Mouse (Mus musculus) cerebellum, postnatal 36 days (tissue): ENCODE measurements around the gene Emx1.
A peak's percentile ranks its signal among the peaks of the same experiment; 100 is the strongest.

Source experiments
- DNase-seq, 2 experiments: peaks; one replicate each; pipeline ENCODE4 v3.0.0; 2021 to 2022; ENCODE audit warnings: mixed read lengths in 2 of 2

Emx1 gene

GRCm38 (mm10) chr6:85189911-85190591, 2.8 kb downstream of the Emx1 start:
- DNase-seq: peak in 1 of 2 experiments; percentile 28

DNA sequence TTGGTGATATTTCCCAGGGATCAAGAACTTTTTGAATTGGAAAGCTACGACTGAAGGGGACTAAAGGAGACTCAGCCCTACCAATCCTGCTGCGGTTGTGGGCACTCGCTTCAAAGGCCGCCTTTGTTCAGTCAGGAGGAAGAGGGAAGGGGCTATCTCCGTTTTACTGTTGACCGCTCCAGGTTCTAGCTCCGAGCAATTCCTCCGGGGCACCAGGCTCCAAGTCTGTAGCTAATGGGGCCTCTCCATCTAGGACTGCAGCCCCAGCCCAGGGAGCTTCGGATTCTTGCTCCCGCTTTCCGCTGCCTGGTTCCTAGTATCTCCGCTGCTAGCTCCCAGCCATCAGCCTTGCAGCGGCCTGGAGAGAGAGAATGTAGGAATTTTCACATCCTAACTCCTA, 3.4 kb downstream of the Emx1 start:
- no peak for DNase-seq

DNA sequence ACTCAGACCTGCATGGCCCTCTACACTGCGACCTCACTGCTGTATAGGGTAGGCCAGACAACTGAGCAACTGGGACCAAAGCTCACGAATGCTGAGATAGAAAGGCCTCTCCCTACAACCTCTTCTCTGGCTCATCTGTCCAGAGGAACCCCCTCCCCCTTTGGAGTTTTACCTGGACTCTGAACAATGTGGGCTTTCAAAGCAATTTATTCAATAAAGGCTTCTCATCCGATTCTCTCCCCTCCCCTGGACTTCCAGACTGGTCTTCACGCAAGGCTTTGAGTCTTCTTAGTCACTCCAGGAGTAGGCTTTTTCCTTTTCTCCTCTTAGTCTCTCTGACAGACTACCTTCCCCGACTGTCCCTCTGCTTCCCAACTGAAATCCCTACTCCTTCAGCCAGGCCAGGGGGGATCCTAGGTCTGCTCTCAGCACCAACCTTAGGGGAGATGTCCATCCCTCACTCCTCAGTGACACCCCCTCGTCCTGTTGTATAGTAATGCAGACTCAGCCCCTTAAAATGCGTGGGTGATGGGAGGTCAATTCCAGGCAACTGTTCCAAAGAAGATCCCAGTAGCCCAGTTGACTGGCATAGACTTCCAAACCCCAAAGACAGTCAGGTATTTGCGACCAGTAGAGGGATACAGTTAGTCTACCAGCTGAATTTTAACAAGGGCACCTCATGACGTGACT, 4.7 kb downstream of the Emx1 start:
- DNase-seq: no peak

- DNase-seq: no peak
Observed at GRCm38 (mm10) chr6:85193381-85194318, 6.4 kb downstream of the Emx1 start.

GRCm38 (mm10) chr6:85197951-85198350, 10.7 kb downstream of the Emx1 start:
- DNase-seq: no peak

DNA sequence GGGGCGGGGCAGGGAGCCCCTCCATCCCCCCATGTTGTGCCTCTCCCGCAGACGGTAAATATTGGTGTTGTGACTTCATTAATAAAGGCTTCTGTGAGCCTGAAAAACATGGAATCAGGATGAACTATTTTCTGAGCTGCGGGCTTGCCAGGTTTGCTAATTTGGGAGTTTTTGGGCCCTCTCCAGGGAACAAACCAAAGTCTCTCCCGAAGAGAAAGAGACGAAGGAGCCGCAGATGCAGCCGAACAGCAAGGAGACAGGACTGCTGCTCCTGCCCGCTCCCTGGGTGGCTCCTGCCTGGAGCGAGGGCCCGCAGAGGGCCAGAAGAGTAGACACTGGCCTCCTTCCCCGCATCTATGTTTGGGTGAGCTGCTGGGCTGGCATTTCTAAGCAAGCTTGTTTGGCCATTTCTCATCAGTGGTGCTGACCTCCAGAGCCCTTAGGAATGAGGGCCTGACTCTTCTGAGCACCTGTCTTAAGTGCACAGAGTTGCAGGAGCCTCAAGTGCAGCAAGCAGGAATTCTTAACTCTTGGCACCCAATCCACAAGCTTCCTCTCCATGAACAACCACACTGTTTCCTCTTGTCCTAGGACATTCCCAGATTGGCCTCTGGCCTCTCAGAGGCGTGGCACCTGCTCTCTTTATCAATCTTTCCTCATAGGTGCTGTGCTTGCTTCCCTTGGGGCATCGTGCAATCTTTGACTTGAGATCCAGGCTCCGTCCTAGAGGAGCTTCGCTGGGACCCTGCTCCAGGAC, 19.1 kb downstream of the Emx1 start:
- no peak for DNase-seq

DNA sequence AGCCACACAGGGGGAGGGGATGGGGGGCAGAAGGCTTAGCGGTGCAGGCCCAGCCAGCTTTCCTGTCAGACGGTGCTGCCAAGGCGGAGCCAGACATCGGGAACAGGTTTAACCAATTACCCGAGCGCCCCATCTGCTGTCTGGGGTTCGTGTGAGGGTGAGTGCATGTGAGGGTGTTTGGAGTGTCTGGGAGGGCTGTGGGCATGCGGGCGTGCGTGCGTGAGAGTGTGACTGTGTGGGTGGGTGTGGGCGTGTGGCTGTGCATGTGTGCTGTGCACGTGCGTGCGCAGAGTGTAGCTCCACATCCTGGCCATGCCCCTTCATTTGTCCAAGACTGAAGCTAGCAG, 19.7 kb downstream of the Emx1 start:
- no peak for DNase-seq

GRCm38 (mm10) chr6:85207345-85207744, 20.1 kb downstream of the Emx1 start:
- DNase-seq: no peak

DNA sequence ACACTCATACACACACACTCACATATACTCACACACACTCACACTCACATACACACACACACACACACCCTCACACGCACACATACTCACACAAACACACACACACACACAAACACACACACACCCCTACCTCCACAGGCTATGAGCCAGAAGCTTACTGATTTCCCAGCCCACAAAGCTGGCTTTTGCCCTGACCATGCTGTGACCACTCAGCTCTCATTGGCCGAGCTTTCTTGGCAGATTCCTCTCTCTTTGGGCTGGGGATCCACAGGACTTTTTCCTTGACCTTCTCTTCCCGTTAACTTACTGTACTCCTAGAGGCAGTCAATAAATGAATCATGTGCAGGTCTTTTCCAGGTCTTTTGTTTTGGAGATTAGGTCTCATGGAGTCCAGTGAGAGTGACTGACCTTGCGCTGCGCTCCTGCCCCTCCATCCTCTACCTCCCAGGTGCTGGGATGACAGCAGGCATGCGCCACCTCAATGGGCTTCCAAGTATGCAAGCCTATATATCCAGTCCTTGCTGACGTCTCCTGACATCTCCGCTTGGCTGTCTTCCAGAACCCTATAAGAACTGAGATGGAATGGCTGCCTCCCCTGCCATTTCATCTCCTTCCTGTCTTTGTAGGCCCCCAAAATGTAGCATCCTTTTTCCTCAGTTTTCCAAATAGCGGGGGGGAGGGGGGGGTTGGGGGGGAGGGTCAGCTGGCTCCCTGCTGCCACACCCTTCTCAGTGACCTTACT, 22.2 kb downstream of the Emx1 start:
- no peak for DNase-seq

DNA sequence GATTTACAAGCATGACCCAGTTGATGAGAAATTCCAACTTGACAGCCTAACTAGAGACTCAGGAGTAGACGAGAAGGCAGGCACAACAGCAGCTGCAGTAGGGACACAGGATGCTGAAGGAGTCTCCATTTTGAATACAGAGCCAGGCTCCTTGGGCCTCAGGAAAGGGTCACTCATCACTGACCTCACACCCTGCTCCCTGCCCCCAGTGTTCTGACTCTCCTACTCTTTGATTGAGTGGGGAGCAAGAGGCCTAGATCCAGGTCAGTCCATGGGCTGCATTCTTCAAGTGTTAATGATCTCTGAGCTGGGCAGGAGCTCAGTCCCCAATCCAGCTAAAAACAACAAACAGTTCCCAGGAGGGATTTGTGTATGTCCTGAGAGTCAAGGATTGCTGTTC, 23.4 kb downstream of the Emx1 start:
- DNase-seq: no peak

GRCm38 (mm10) chr6:85218251-85218650, 31.0 kb downstream of the Emx1 start:
- no peak for DNase-seq

DNA sequence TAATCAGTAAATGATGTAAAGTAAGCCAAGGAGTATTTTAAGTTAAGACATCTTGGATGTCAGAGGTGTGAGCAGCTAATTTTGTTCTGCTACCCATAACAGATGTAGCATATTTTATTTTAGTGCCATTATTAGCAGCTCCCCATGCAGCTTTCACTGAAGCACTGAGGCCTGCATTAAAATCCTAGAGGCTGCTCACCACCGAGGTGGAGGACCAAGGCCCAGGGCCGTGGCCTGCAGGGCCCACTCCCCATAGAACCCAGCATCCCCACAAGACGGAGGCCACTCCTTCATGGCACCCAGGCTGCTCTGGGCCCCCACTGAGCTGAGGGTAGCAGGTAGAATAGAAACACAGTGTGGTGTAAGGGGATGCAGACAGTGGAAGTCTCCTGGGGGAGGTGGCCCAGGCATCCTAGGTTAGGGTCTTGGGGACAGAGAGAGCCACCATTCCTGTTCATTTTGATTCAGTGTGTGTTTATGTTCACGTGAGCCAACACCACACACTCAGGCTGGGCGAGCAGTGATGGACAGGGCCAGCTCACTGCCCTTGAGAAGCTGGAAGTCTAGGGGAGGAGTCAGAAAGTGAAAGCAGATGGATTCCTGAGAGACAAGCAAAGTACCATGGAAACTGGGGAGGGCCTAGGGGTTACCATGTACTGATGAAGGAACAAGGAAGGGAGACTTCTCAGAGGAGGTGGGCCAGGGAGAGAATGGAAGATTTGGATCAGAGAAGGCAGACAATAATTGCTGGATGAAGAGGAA, 31.6 kb downstream of the Emx1 start:
- no peak for DNase-seq

DNA sequence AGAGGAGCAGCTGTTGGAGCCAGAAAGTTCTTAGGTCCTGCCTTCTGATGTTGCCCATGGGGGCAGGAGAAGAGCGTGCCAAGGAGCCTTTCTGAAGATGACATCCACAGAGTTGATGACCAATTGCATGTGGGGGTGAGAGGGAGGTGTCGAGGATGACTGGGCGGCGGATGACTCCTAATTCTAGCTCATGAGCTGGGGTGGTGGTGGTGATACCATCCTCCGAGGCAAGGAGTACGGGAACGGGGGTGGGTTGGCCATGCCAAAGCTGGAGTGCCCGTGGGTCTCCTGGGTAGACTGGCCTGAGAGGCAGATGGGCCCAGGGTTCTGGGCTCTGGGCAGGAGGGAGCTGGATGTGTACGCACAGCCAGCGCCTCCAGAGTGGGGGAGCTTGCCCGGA, 32.5 kb downstream of the Emx1 start:
- DNase-seq: no peak

GRCm38 (mm10) chr6:85220917-85221316, 33.7 kb downstream of the Emx1 start:
- no peak for DNase-seq

GRCm38 (mm10) chr6:85222551-85222950, 35.3 kb downstream of the Emx1 start:
- DNase-seq: peak; percentile 40 to 53

DNA sequence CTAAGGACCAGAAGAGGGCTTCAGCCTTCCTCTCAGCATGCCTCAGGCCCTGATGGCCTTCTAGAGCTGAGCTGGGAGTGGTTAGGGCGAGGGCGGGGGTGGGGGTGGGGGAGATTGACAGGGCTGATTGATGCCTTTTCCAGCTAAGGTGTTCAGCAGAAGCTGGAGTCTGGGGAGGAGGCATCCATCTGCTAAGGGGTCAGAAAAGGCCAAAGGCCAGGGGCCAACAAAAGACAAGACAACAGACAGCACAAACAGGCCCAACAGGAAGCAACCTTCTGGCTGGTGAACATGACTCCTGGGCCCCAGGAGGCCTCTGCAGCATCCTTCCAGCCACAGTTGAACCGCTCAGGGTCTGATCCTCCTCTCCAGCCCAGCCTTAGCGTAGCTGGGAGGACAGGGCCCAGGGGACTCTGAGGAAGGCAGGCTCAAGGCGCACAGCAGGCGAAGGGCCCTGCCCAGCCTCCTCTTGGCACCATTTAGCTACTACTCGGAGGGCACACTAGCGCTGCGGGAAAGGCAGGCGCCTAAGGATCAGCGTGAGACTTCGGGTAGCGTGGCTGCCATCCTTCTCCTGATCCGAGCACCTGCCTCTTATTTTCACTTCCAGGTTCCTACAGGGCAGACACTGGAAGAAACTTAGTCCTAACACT, 36.4 kb downstream of the Emx1 start:
- peak in 1 of 2 experiments; percentile 25 for DNase-seq

DNA sequence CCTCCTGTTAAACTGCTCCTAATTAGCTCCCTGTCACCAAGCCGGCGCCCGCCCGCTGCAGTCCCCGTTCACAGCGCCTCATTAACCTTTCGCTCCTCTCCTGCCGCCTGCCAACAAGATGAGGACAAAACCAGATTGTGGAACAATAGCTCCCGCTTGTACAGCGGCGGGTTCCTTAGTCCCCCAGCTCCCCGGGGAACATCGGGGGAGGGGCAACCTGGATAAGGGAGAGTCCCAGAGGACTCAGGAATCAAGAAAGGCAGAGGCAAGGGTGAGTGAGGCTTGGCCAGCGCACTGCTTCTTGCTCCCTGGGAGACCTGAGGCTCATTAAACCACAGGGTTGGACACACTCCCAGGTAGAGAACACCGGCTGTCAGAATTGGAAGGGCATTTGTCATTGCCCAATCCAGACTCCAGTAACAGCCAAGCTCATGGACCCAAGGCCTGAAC, 37.2 kb downstream of the Emx1 start:
- DNase-seq: peak; percentile 44 to 57

GRCm38 (mm10) chr6:85226570-85226969, 39.3 kb downstream of the Emx1 start:
- DNase-seq: no peak

DNA sequence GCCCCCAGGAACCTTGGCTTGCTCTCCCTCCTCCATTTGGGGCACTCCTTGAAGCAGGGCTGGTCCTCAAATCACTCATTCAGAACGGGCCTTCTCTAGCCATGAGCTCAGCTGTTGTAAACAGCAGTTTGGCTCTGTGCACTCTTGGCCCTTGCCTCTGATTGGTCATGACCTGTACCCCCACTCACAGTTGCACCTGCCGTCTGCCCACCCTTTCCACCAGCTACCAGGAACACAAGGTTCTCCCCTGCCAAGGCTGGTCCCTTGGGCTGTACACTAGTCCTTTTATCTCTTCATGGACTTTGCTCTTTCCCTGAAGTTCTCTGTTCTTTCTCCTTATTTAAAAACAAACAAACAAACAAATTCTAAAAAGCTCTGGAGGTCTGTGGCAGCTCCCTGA, 40.3 kb downstream of the Emx1 start:
- DNase-seq: no peak

DNA sequence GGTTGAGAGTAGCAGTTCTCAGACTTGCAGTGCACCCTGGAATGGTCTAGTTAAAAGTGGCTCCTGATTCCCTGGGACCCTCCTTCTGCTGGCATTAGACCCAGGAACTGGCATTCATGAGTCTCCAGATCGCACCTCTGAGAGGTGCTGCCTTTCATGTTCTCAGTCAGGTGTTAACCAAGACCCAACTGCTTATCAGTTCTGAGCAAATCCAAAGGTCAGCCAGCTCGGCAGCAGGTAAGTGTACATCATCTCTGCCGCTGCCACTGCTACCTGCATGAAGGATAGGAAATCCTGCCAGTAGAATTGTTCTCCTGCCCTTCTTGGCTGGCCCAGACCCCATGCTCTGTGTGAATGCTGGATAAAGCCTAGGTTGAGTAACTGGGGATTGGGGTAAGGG, 43.5 kb downstream of the Emx1 start:
- no peak for DNase-seq

DNA sequence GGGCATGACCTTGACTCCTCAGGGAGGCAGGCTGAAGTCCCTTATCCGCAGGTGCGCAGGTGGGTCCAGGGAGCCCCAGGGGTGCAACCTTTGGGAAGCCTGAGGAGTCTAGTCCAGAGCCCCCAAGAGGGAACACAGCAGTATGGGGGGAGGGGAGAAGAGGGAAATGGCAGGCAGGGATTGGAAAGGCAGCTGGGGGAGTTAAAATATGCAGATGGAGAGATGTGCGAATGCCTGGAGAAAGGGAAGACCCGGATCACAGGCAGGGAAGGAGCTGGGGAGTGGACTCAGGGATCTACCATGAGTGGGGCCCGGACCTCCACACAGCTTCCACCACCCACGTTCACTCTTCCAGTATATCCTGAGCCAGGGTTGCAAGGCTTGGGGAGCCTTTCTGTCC, 44.2 kb downstream of the Emx1 start:
- no peak for DNase-seq
